Mouse (Mus musculus) cortical plate, adult 2 months (tissue): ENCODE measurements around the gene Nolc1.

Source experiments
- CTCF ChIP-seq: fragments of 200-500 bp; IDR thresholded peaks from 2 replicates; pipeline ENCODE4 v1.5.1; 2011; ENCODE audit warnings: mild to moderate bottlenecking, control low read depth, low read length; ENCODE audit not compliant: insufficient read depth; ENCODE audit errors: extremely low read depth
- POLR2A ChIP-seq: fragments of 200-500 bp; IDR thresholded peaks from 2 replicates; pipeline ENCODE4 v1.6.1; 2011; ENCODE audit warnings: mild to moderate bottlenecking, low read length, control low read depth; ENCODE audit not compliant: insufficient read depth; ENCODE audit errors: extremely low read depth

- no peak for TF ChIP-seq CTCF
- no peak for TF ChIP-seq POLR2A
Measured at GRCm38 (mm10) chr19:46131694-46132525, 56.2 kb downstream of the Nolc1 start, which contains the start of gene Elovl3.
